11 mouse cellular contexts compared by ENCODE assay signal in the genomic region with DNA sequence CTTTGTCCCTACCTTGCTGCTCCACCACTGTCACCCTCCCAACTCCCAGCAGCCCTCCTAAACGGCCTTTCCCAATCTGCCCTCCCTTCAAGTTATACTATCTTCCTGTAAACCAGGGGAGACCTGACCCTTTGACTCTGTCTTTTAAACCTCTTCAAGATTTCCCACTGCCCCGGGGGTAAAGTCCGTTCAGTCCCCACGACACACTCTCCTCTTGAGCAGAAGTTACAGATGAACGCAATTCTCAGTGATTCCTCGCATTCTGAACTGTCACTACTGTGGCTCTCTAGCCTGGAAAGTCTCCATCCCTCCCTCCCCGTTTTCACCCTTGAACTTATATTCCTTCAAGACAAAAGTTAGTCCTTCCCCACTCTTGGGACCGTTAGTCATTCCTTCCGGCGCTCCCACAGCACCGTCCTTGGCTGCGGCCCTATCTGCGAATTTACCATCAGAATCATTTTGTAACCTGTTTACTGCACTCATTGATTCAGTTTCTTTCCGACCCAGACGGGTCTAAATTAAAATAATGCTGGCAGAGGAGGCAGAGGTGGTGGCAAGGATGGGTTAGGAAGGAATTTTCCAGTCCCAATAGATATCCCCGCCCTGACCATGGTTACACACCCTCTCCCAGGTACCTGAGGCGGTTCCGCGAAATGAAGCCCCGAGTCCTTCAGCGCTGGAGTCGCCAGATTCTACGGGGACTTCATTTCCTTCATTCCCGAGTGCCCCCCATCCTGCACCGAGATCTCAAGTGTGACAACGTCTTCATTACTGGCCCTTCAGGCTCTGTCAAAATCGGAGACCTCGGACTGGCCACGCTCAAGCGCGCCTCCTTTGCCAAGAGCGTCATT. TPM values are rescaled to one million over a fixed set of nuclear protein-coding genes. Genes with fewer than 3 reads are reported as not detected.
DNase-seq lines count a peak whose midpoint lies in the region; ATAC-seq lines count a peak whose summit lies in the region.
"Had no signal": no experiment of that assay in that cellular context is flagged by ENCODE, and none has a peak within 500 bp of the region (broad histone marks: within the 10 kb centered on the region; RNA-seq: fewer than 3 reads in every experiment).

No protein-coding gene starts in this region.

- ATAC-seq in heart, embryonic 11.5 days (replicated peaks; ENCODE audit: insufficient number of reproducible peaks, low FRiP score, low TSS enrichment): no peak
- no peak for ATAC-seq in kidney, embryonic 16.5 days (ENCODE audit: low FRiP score, low TSS enrichment)
- ATAC-seq in megakaryocyte progenitor cell, adult 5-6 weeks (replicated peaks; ENCODE audit: poor library complexity): no peak

- no peaks in the 10 kb centered on the region for H3K9me3 ChIP-seq in heart, embryonic 11.5 days (replicated peaks; ENCODE audit: control insufficient read depth, low read length)
- no peaks in the 10 kb centered on the region for H3K9me3 ChIP-seq in kidney, embryonic 16.5 days (ENCODE audit: low read length)
- no peaks in the 10 kb centered on the region for H3K9me3 ChIP-seq in embryonic facial prominence, embryonic 10.5 days
- H3K9me3 ChIP-seq in limb, embryonic 10.5 days (replicated peaks): no peaks in the 10 kb centered on the region

- 7% methylated on average over 32 of the region's 32 CpGs for WGBS in heart, embryonic 11.5 days (ENCODE audit: insufficient replicate concordance)
- 20% methylated on average over 32 of the region's 32 CpGs for WGBS in kidney, embryonic 16.5 days
- WGBS in embryonic facial prominence, embryonic 10.5 days: 2% methylated on average over 32 of the region's 32 CpGs
- WGBS in limb, embryonic 10.5 days: 3% methylated on average over 32 of the region's 32 CpGs

- no peak overlapping the region for H3K9ac ChIP-seq in heart, embryonic 11.5 days (ENCODE audit: low read depth, low read length)
- peak overlapping the region; percentile 46; the same call in 1 of the 2 replicates for H3K9ac ChIP-seq in kidney, embryonic 16.5 days (replicated peaks; ENCODE audit: low read length)

- no peak for DNase-seq in heart, adult 8-10 months (ENCODE audit: low spot score)
- no peak for DNase-seq in kidney, postnatal 4 days
- DNase-seq in embryonic facial prominence, embryonic 10.5 days (ENCODE audit: low spot score): no peak
- peak; percentile 42 for DNase-seq in limb, embryonic 10.5 days (ENCODE audit: low spot score)
- no peak for DNase-seq in spleen, adult 12 weeks (ENCODE audit: low spot score)
- DNase-seq: gastrocnemius, postnatal 14 days; lung, adult 2 months had no signal

- peaks cover 31% of the 10 kb centered on the region for H3K27me3 ChIP-seq in heart, embryonic 11.5 days (ENCODE audit: control insufficient read depth, insufficient read depth, low read length)
- peaks cover 20% of the 10 kb centered on the region for H3K27me3 ChIP-seq in kidney, embryonic 16.5 days (ENCODE audit: insufficient read depth, low read length)
- H3K27me3 ChIP-seq in embryonic facial prominence, embryonic 10.5 days (replicated peaks; ENCODE audit: low read depth, poor library complexity, severe bottlenecking): peaks cover 80% of the 10 kb centered on the region
- peaks cover 78% of the 10 kb centered on the region for H3K27me3 ChIP-seq in limb, embryonic 10.5 days (ENCODE audit: low read depth, poor library complexity, severe bottlenecking)

- peak overlapping the region; percentile 96 for H3K4me2 ChIP-seq in heart, embryonic 11.5 days
- H3K4me2 ChIP-seq in kidney, embryonic 16.5 days (replicated peaks; ENCODE audit: low read depth, low read length): peak overlapping the region; percentile 98

- no peak overlapping the region for H3K27ac ChIP-seq in heart, embryonic 11.5 days (ENCODE audit: low read depth, low read length)
- H3K27ac ChIP-seq in kidney, embryonic 16.5 days (ENCODE audit: low read length): no peak overlapping the region
- H3K27ac ChIP-seq in embryonic facial prominence, embryonic 10.5 days (replicated peaks): no peak overlapping the region
- H3K27ac ChIP-seq in limb, embryonic 10.5 days: no peak overlapping the region

- H3K4me1 ChIP-seq in heart, embryonic 11.5 days (ENCODE audit: control insufficient read depth, insufficient read depth, low read length): peaks cover 52% of the 10 kb centered on the region
- peaks cover 67% of the 10 kb centered on the region for H3K4me1 ChIP-seq in kidney, embryonic 16.5 days (ENCODE audit: insufficient read depth, low read length)
- peaks cover 72% of the 10 kb centered on the region for H3K4me1 ChIP-seq in embryonic facial prominence, embryonic 10.5 days
- H3K4me1 ChIP-seq in limb, embryonic 10.5 days: peaks cover 67% of the 10 kb centered on the region

- H3K36me3 ChIP-seq in heart, embryonic 11.5 days (ENCODE audit: control insufficient read depth, insufficient read depth, low read length): no peaks in the 10 kb centered on the region
- H3K36me3 ChIP-seq in kidney, embryonic 16.5 days (ENCODE audit: insufficient read depth, low read length): peaks cover 3% of the 10 kb centered on the region; the same call in 1 of the 2 replicates
- peaks cover 9% of the 10 kb centered on the region; the same call in 1 of the 2 replicates for H3K36me3 ChIP-seq in embryonic facial prominence, embryonic 10.5 days (replicated peaks)
- peaks cover 9% of the 10 kb centered on the region for H3K36me3 ChIP-seq in limb, embryonic 10.5 days

- peak overlapping the region; percentile 67 for H3K4me3 ChIP-seq in heart, embryonic 11.5 days (ENCODE audit: low read depth, low read length)
- peak overlapping the region; percentile 78 for H3K4me3 ChIP-seq in kidney, embryonic 16.5 days (ENCODE audit: low read length)
- H3K4me3 ChIP-seq in embryonic facial prominence, embryonic 10.5 days: peak overlapping the region; percentile 70
- H3K4me3 ChIP-seq in limb, embryonic 10.5 days: peak overlapping the region; percentile 3; the same call in 1 of the 2 replicates
- H3K4me3 ChIP-seq: myocyte had no signal

RNA-seq across cellular contexts. Expression of a gene that starts 3.0 kb away (rescaled TPM):
- 11.1 and 13.7 TPM in 2 replicates for polyA plus RNA-seq in heart, embryonic 11.5 days (2014; fragmentation: Nextera tagmentation; extraction: Ambion mirVana)
- 10 to 100 TPM in 3 of 4 experiments, 1 to 10 TPM in 1; 7.6 to 16.6 (median 14.2) TPM for total RNA-seq in heart, adult 8-10 months (2022)
- 30.5 and 39.5 TPM in 2 replicates for polyA plus RNA-seq in kidney, embryonic 16.5 days (2015; fragmentation: Nextera tagmentation; extraction: Ambion mirVana)
- 6.0 and 8.3 TPM in 2 replicates for polyA plus RNA-seq in embryonic facial prominence, embryonic 10.5 days (2016; fragmentation: Nextera tagmentation; extraction: Ambion mirVana)
- 4.7 and 6.2 TPM in 2 replicates for polyA plus RNA-seq in limb, embryonic 10.5 days (2016; fragmentation: Nextera tagmentation; extraction: Ambion mirVana)
- not detected in 2 replicates for total RNA-seq in megakaryocyte progenitor cell, adult 5-6 weeks (2015)
- total RNA-seq in megakaryocyte progenitor cell, adult 5-6 weeks (2017): not detected in 2 replicates

RNA-seq across cellular contexts. Expression of a gene that starts 9.9 kb away (rescaled TPM):
- 126 and 128 TPM in 2 replicates for polyA plus RNA-seq in heart, embryonic 11.5 days (2014; fragmentation: Nextera tagmentation; extraction: Ambion mirVana)
- total RNA-seq in heart, adult 8-10 months (2022): 100 to 1,000 TPM in 3 of 4 experiments, 10 to 100 TPM in 1; 88.4 to 109 (median 104) TPM
- polyA plus RNA-seq in kidney, embryonic 16.5 days (2015; fragmentation: Nextera tagmentation; extraction: Ambion mirVana): 154 TPM in 2 replicates
- 124 TPM in 2 replicates for polyA plus RNA-seq in embryonic facial prominence, embryonic 10.5 days (2016; fragmentation: Nextera tagmentation; extraction: Ambion mirVana)
- 118 and 127 TPM in 2 replicates for polyA plus RNA-seq in limb, embryonic 10.5 days (2016; fragmentation: Nextera tagmentation; extraction: Ambion mirVana)
- 261 and 263 TPM in 2 replicates for total RNA-seq in megakaryocyte progenitor cell, adult 5-6 weeks (2015)
- 70.4 and 86.9 TPM in 2 replicates for total RNA-seq in megakaryocyte progenitor cell, adult 5-6 weeks (2017)

RNA-seq across cellular contexts. Expression of a gene that starts 15.4 kb away (rescaled TPM):
- 1.1 TPM in 2 replicates for polyA plus RNA-seq in heart, embryonic 11.5 days (2014; fragmentation: Nextera tagmentation; extraction: Ambion mirVana)
- under 1 TPM in 3 of 4 experiments, not detected in 1; 0.14 to 0.29 (median 0.22) TPM for total RNA-seq in heart, adult 8-10 months (2022)
- polyA plus RNA-seq in kidney, embryonic 16.5 days (2015; fragmentation: Nextera tagmentation; extraction: Ambion mirVana): 1.7 and 3.2 TPM in 2 replicates
- polyA plus RNA-seq in embryonic facial prominence, embryonic 10.5 days (2016; fragmentation: Nextera tagmentation; extraction: Ambion mirVana): 1.3 and 1.4 TPM in 2 replicates
- 1.1 TPM in 2 replicates for polyA plus RNA-seq in limb, embryonic 10.5 days (2016; fragmentation: Nextera tagmentation; extraction: Ambion mirVana)
- total RNA-seq in megakaryocyte progenitor cell, adult 5-6 weeks (2015): 1.1 and 2.0 TPM in 2 replicates
- 1.2 and 1.3 TPM in 2 replicates for total RNA-seq in megakaryocyte progenitor cell, adult 5-6 weeks (2017)

RNA-seq across cellular contexts. Expression of a gene that starts 15.6 kb away (rescaled TPM):
- 183 and 189 TPM in 2 replicates for polyA plus RNA-seq in heart, embryonic 11.5 days (2014; fragmentation: Nextera tagmentation; extraction: Ambion mirVana)
- total RNA-seq in heart, adult 8-10 months (2022): 100 to 1,000 TPM in 2 of 4 experiments, 10 to 100 TPM in 2; 93.0 to 105 (median 98.0) TPM
- polyA plus RNA-seq in kidney, embryonic 16.5 days (2015; fragmentation: Nextera tagmentation; extraction: Ambion mirVana): 197 and 200 TPM in 2 replicates
- polyA plus RNA-seq in embryonic facial prominence, embryonic 10.5 days (2016; fragmentation: Nextera tagmentation; extraction: Ambion mirVana): 200 and 203 TPM in 2 replicates
- polyA plus RNA-seq in limb, embryonic 10.5 days (2016; fragmentation: Nextera tagmentation; extraction: Ambion mirVana): 187 and 192 TPM in 2 replicates
- 74.0 and 91.0 TPM in 2 replicates for total RNA-seq in megakaryocyte progenitor cell, adult 5-6 weeks (2015)
- total RNA-seq in megakaryocyte progenitor cell, adult 5-6 weeks (2017): 43.7 and 47.8 TPM in 2 replicates

RNA-seq across cellular contexts. Expression of a gene that starts 17.5 kb away (rescaled TPM):
- 230 and 232 TPM in 2 replicates for polyA plus RNA-seq in heart, embryonic 11.5 days (2014; fragmentation: Nextera tagmentation; extraction: Ambion mirVana)
- 10 to 100 TPM; 60.8 to 93.6 (median 83.9) TPM for total RNA-seq in heart, adult 8-10 months (2022)
- 246 and 270 TPM in 2 replicates for polyA plus RNA-seq in kidney, embryonic 16.5 days (2015; fragmentation: Nextera tagmentation; extraction: Ambion mirVana)
- 66.4 and 68.4 TPM in 2 replicates for polyA plus RNA-seq in embryonic facial prominence, embryonic 10.5 days (2016; fragmentation: Nextera tagmentation; extraction: Ambion mirVana)
- 54.2 and 61.5 TPM in 2 replicates for polyA plus RNA-seq in limb, embryonic 10.5 days (2016; fragmentation: Nextera tagmentation; extraction: Ambion mirVana)
- 0.88 TPM in 1 of 2 replicates, not detected in the other for total RNA-seq in megakaryocyte progenitor cell, adult 5-6 weeks (2015)
- 1.9 TPM in 1 of 2 replicates, not detected in the other for total RNA-seq in megakaryocyte progenitor cell, adult 5-6 weeks (2017)

Comparison
In these comparisons a context has a peak if more than half of its experiments do, and no peak if none do; other contexts are left out.
1. H3K4me3 ChIP-seq: peak in every context shown above with its lines; median percentile 78 in kidney, embryonic 16.5 days; 70 in embryonic facial prominence, embryonic 10.5 days; 67 in heart, embryonic 11.5 days; 3 in limb, embryonic 10.5 days.